Comparison of ENCODE assay signal across 26 mouse cellular contexts in the genomic region with DNA sequence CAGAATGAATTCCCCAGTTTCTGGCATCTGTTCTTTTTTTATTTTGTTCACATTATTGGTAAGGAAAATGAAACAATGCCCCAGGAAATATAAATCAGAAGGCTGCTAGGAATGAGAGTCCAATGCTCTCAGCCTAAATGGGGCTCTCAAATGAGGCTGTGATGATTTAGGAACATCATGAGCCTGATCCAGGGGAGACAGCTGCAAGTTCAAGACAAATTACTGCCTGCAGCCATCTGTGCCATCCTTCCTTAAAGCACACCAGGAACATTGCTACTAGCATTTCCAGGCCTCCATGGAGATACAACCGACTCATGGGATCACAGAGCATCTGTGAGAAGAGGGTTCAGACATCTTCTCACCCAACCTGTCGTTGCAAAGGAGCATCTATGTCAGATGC.
"Had no signal": no experiment of that assay in that cellular context is flagged by ENCODE, and none has a peak within 500 bp of the region (broad histone marks: within the 10 kb centered on the region; RNA-seq: fewer than 3 reads in every experiment).

No protein-coding gene starts in this region.

- H3K27ac ChIP-seq: gastrocnemius, adult 2 months; heart, adult 2 months; hindbrain, embryonic 10.5 days; hindbrain, embryonic 12.5 days; hindbrain, embryonic 14.5 days; intestine, embryonic 15.5 days; left cerebral cortex, adult 2 months; limb, embryonic 10.5 days; limb, embryonic 12.5 days; liver, embryonic 13.5 days had no signal

- H3K9me3 ChIP-seq: hindbrain, embryonic 10.5 days; hindbrain, embryonic 12.5 days; intestine, embryonic 15.5 days; limb, embryonic 10.5 days; limb, embryonic 12.5 days; liver, embryonic 13.5 days had no signal

- H3K4me1 ChIP-seq: hindbrain, embryonic 10.5 days; hindbrain, embryonic 12.5 days; intestine, embryonic 15.5 days; limb, embryonic 10.5 days; limb, embryonic 12.5 days; liver, embryonic 13.5 days had no signal

- H3K27me3 ChIP-seq: hindbrain, embryonic 12.5 days; intestine, embryonic 15.5 days; limb, embryonic 12.5 days; liver, embryonic 13.5 days had no signal

- H3K9ac ChIP-seq: hindbrain, embryonic 12.5 days; hindbrain, embryonic 14.5 days; intestine, embryonic 15.5 days; limb, embryonic 12.5 days; liver, embryonic 13.5 days had no signal

- H3K4me2 ChIP-seq: heart, embryonic 11.5 days; hindbrain, embryonic 12.5 days; hindbrain, embryonic 14.5 days; intestine, embryonic 15.5 days; limb, embryonic 12.5 days; liver, embryonic 11.5 days; liver, embryonic 13.5 days had no signal

- H3K36me3 ChIP-seq: hindbrain, embryonic 10.5 days; hindbrain, embryonic 12.5 days; intestine, embryonic 15.5 days; limb, embryonic 10.5 days; limb, embryonic 12.5 days; liver, embryonic 13.5 days had no signal

- ATAC-seq: forebrain, embryonic 16.5 days; hindbrain, embryonic 16.5 days; inflammation-experienced regulatory T-cells, adult 6 months; intestine, embryonic 15.5 days; intestine, postnatal 0 days had no signal

- H3K4me3 ChIP-seq: gastrocnemius, adult 2 months; heart, adult 2 months; hindbrain, embryonic 10.5 days; hindbrain, embryonic 12.5 days; intestine, embryonic 15.5 days; left cerebral cortex, adult 2 months; limb, embryonic 10.5 days; limb, embryonic 12.5 days; liver, embryonic 13.5 days had no signal

- DNase-seq: gastrocnemius, adult 2 months; gastrocnemius, postnatal 10 days; gastrocnemius, postnatal 25 days; heart, adult 2 months; heart, postnatal 10 days; heart, postnatal 4 days; kidney, adult 18-20 months; kidney, adult 8-10 months; kidney, postnatal 10 days; kidney, postnatal 25 days; kidney, postnatal 4 days; liver; liver, embryonic 13.5 days had no signal
